Mouse (Mus musculus) limb, embryonic 14.5 days (tissue): ENCODE data around the gene Cpeb4. TPM values are rescaled to one million over a fixed set of nuclear protein-coding genes. Genes with fewer than 3 reads are reported as not detected.

ENCODE experiments used
- ATAC-seq: fragments of 200-750 bp; cut with Nextera tagmentation; 2 replicates; pipeline ENCODE4 v1.8.0; 2017; ENCODE audit warnings: low read depth, moderate number of reproducible peaks, moderate TSS enrichment; ENCODE audit not compliant: low FRiP score
- DNase-seq: peaks from one replicate; pipeline ENCODE4 v3.0.0-alpha.2; 2015; ENCODE audit warnings: low spot score
- H3K27ac ChIP-seq: fragments of 300-500 bp; sonication (generic); replicated peaks from 2 replicates; pipeline ENCODE4 v1.5.1; 2014; ENCODE audit warnings: low read depth, mild to moderate bottlenecking, low read length, moderate library complexity, mixed read lengths
- H3K27me3 ChIP-seq: fragments of 300-500 bp; sonication (generic); 2 replicates; pipeline ENCODE4 v1.6.1; 2014; ENCODE audit warnings: low read length, mixed read lengths; ENCODE audit not compliant: control insufficient read depth, insufficient read depth
- H3K36me3 ChIP-seq: fragments of 300-500 bp; sonication (generic); 2 replicates; pipeline ENCODE4 v1.6.1; 2014; ENCODE audit warnings: mild to moderate bottlenecking, low read length, moderate library complexity, mixed read lengths; ENCODE audit not compliant: control insufficient read depth, insufficient read depth
- H3K4me1 ChIP-seq: fragments of 300-500 bp; sonication (generic); 2 replicates; pipeline ENCODE4 v1.6.1; 2014; ENCODE audit warnings: antibody characterized with exemption, low read length, mixed read lengths; ENCODE audit not compliant: control insufficient read depth, insufficient read depth
- H3K4me2 ChIP-seq: fragments of 300-500 bp; sonication (generic); replicated peaks from 2 replicates; pipeline ENCODE4 v1.6.1; 2014; ENCODE audit warnings: low read depth, mild to moderate bottlenecking, low read length, moderate library complexity; ENCODE audit not compliant: severe bottlenecking
- H3K4me3 ChIP-seq: fragments of 300-500 bp; sonication (generic); replicated peaks from 2 replicates; pipeline ENCODE4 v1.5.1; 2014; ENCODE audit warnings: low read length
- H3K9ac ChIP-seq: fragments of 300-500 bp; sonication (generic); 2 replicates; pipeline ENCODE4 v1.6.1; 2014; ENCODE audit warnings: mild to moderate bottlenecking, low read depth, low read length, moderate library complexity; ENCODE audit not compliant: severe bottlenecking
- H3K9me3 ChIP-seq: fragments of 300-500 bp; sonication (generic); 2 replicates; pipeline ENCODE4 v1.6.1; 2016; ENCODE audit warnings: low read length; ENCODE audit not compliant: control insufficient read depth
- POLR2A ChIP-seq: fragments of 200-500 bp; IDR thresholded peaks from 2 replicates; pipeline ENCODE4 v1.8.0; 2012; ENCODE audit warnings: inconsistent platforms, mild to moderate bottlenecking, moderate library complexity, borderline replicate concordance; ENCODE audit not compliant: insufficient read depth, insufficient read length; ENCODE audit errors: extremely low read depth
- WGBS: fragments of 180-500 bp; shearing (Covaris S2); extraction: QIAGEN DNeasy Blood & Tissue Kit; methylation state at CpG from one replicate; pipeline ENCODE4 v1.1.7; 2014; 5-methylcytosine and 5-hydroxymethylcytosine counted together
- polyA plus RNA-seq, 2 experiments: library from polyadenylated mRNA; depleted of rRNA in 1 of 2; stranded (reverse) in 1 of 2; unstranded in 1 of 2; fragments of >200 nt; fragmentation: Nextera tagmentation in 1 of 2; extraction: Ambion mirVana in 1 of 2; gene quantifications; 2 replicates each; pipeline versions ENCODE4 v1.2.1 to v1.2.3; 2012 to 2014

Gene Cpeb4
- polyA plus RNA-seq, 2 experiments = 4.9 to 6.5 TPM

- Histone ChIP-seq H3K4me2 (no peak overlapping the region), H3K36me3 (no peaks in the 10 kb centered on the region), H3K4me1 (no peaks in the 10 kb centered on the region; the same call in 1 of the 2 replicates), H3K27me3 (no peaks in the 10 kb centered on the region), H3K4me3 (no peak overlapping the region), H3K9me3 (no peaks in the 10 kb centered on the region), H3K27ac (no peak overlapping the region), H3K9ac (no peak overlapping the region)
- TF ChIP-seq POLR2A = no peak
- no peak for DNase-seq
- 46% methylated on average over 1 of the region's 1 CpGs for WGBS
- no peak for ATAC-seq
Measured at GRCm38 (mm10) chr11:31885765-31886164, 13.8 kb downstream of the Cpeb4 start.

DNA sequence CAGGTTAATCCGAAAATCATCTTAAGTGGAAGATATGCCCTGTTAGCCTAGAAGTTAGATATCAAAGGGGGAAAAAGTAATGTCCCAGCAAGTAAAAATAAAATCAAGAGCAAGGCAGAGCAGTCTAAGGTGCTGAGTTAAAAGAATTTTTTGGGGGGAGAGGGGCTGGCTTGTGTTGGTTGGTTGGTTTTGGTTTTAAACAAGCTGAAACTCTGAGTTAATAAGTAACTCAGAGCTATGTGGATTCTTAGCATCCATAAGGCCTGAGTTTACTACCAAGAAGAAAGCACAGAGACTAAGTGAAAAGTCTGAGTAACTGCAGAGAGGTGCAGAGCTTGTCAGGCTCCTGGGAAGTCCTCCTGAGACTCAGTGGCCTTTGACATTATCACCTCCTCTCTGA, 16.2 kb downstream of the Cpeb4 start:
- WGBS = 87% methylated on average over 1 of the region's 1 CpGs
- H3K27ac ChIP-seq = no peak overlapping the region
- H3K4me3 ChIP-seq = no peak overlapping the region
- no peaks in the 10 kb centered on the region for H3K27me3 ChIP-seq
- ATAC-seq (no peak), DNase-seq (no peak)
- H3K4me2 ChIP-seq = no peak overlapping the region
- no peak for TF ChIP-seq POLR2A
- no peaks in the 10 kb centered on the region for H3K9me3 ChIP-seq
- no peak overlapping the region for H3K9ac ChIP-seq
- H3K4me1 ChIP-seq = no peaks in the 10 kb centered on the region
- H3K36me3 ChIP-seq = no peaks in the 10 kb centered on the region

DNA sequence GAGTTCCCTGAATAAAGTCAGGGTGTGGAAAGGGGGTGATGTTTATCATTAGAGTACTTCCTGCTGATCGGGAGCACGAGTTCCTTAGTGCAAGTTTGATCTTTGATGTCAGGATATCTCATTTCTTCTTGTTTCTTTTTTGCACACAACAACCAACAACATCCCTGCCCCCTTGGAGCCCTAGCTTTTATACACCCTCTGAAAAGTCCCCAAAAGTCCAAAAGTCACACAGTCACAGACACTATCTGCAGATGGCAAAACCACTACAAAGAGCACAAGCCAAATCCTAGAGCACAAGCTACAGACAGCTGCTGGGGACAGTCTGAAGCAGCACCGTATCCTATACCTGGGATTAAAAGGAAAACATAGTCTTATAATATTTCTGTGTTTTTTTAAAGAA, 20.1 kb downstream of the Cpeb4 start:
- H3K36me3 ChIP-seq = no peaks in the 10 kb centered on the region
- WGBS = 49% methylated on average over 3 of the region's 3 CpGs
- TF ChIP-seq POLR2A = no peak
- no peak overlapping the region for H3K4me3 ChIP-seq
- H3K27ac ChIP-seq = no peak overlapping the region
- H3K9me3 ChIP-seq = no peaks in the 10 kb centered on the region
- no peaks in the 10 kb centered on the region for H3K27me3 ChIP-seq
- ATAC-seq (no peak), DNase-seq (no peak)
- no peak overlapping the region for H3K4me2 ChIP-seq
- H3K4me1 ChIP-seq = no peaks in the 10 kb centered on the region
- H3K9ac ChIP-seq = no peak overlapping the region

GRCm38 (mm10) chr11:31893639-31894038, 21.6 kb downstream of the Cpeb4 start:
- Histone ChIP-seq H3K9me3 (no peaks in the 10 kb centered on the region), H3K4me2 (no peak overlapping the region), H3K9ac (no peak overlapping the region), H3K4me3 (no peak overlapping the region), H3K4me1 (no peaks in the 10 kb centered on the region), H3K27me3 (no peaks in the 10 kb centered on the region), H3K36me3 (no peaks in the 10 kb centered on the region), H3K27ac (no peak overlapping the region)
- 74% methylated on average over 2 of the region's 2 CpGs for WGBS
- TF ChIP-seq POLR2A = no peak
- DNase-seq = no peak
- no peak for ATAC-seq

DNA sequence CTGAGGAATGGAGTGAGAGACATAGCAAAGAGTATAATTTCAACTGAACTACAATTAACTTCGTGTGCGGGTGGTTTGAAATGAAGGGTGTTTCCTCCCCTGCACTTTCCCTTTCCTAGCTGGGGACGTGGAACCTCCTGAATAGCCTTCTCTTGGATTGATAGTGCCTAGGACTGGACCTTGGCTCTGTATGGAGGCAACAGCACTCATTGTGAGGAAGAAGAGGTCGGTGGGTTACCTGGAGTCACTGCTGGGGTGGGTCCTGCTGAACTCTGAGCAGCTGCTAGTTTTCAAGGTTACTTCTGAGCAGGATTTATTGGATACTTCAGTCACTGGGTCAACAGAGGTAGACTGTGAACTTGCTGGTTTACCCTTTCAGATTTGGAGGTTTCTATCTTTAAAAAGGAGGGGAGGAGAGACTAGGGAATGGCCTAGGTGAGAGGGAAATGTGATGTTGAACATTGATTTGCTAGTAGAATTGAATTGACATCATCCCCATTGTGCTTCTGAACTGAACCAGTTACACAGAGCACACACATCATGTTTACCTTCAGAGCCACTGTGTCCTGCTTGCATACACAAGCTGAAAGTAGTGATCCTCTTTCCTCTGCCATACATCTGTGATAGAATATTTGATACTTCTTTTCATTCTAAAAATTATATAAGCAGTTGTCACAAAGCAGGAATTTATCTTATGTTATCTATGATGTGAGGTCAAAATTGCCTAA, 24.2 kb downstream of the Cpeb4 start:
- H3K27me3 ChIP-seq = no peaks in the 10 kb centered on the region
- no peak for TF ChIP-seq POLR2A
- no peak overlapping the region for H3K4me3 ChIP-seq
- H3K4me1 ChIP-seq = no peaks in the 10 kb centered on the region
- H3K36me3 ChIP-seq = no peaks in the 10 kb centered on the region
- H3K4me2 ChIP-seq = no peak overlapping the region
- H3K27ac ChIP-seq = no peak overlapping the region
- 60% methylated on average over 4 of the region's 4 CpGs for WGBS
- H3K9me3 ChIP-seq = no peaks in the 10 kb centered on the region
- ATAC-seq (no peak), DNase-seq (no peak)
- no peak overlapping the region for H3K9ac ChIP-seq
